Mouse (Mus musculus): ENCODE results near the gene Dhrs7b. TPM values are rescaled to one million over a fixed set of nuclear protein-coding genes. Genes with fewer than 3 reads are reported as not detected.

The Dhrs7b gene
- polyA plus RNA-seq, 1 experiment from 2014 or later: 13.5 TPM

- Histone ChIP-seq H3K79me2 (ENCODE audit: inconsistent target) (no peaks in the 10 kb centered on the region), H3K36me3 (ENCODE audit: inconsistent target) (no peaks in the 10 kb centered on the region), H3K27ac (no peak overlapping the region), H3K4me3 (ENCODE audit: inconsistent target) (no peak overlapping the region)
- 76% methylated on average over 3 of the region's 3 CpGs for WGBS (ENCODE audit: missing documents)
Observed at GRCm38 (mm10) chr11:60890744-60891143, 60.3 kb downstream of the Dhrs7b start.

DNA sequence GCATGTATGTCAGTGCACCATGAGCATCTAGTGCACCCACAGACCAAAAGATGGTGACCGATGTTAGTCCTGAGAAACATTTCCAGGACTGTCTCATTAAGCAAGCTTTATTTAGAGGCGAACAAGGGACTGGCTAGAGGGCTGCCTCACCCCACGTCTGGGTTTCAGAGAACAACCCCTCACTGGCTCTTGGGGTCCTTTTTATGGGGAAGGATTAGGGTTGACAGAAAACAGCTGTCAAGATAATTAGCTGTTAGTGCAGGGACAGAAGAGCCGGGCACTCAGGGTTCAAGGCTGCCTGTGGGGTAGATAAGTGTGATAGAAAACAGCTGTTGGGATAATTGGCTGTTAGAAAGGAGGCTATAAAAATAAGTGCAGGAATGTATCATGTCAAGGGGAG is 65.5 kb downstream of the Dhrs7b start:
- H3K4me3 ChIP-seq (ENCODE audit: inconsistent target): no peak overlapping the region
- no peaks in the 10 kb centered on the region for H3K79me2 ChIP-seq (ENCODE audit: inconsistent target)
- no peaks in the 10 kb centered on the region for H3K36me3 ChIP-seq (ENCODE audit: inconsistent target)
- no peak overlapping the region for H3K27ac ChIP-seq
- WGBS (ENCODE audit: missing documents): 93% methylated on average over 4 of the region's 4 CpGs

DNA sequence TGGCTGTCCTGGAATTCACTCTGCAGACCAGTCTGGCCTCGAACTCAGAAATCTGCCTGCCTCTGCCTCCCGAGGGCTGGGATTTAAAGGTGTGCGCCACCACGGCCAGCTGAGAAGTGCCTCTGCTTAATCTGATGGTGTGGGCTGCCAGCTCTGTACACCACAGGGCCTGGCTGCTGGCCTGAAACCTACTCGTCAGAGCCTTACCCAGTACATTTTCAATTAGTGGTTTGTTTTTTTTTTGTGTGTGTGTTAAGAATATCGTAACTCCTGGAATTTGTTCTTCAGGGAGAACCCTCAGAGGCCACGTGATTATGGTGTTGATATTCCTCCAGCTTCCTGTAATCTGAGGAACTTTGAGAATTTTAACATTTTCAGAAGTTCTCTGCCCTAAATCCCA is 71.6 kb downstream of the Dhrs7b start:
- WGBS (ENCODE audit: missing documents): 83% methylated on average over 7 of the region's 7 CpGs
- no peak overlapping the region for H3K27ac ChIP-seq
- H3K36me3 ChIP-seq (ENCODE audit: inconsistent target): peaks cover 25% of the 10 kb centered on the region
- H3K4me3 ChIP-seq (ENCODE audit: inconsistent target): no peak overlapping the region
- no peaks in the 10 kb centered on the region for H3K79me2 ChIP-seq (ENCODE audit: inconsistent target)

- Histone ChIP-seq H3K27ac (no peak overlapping the region), H3K36me3 (ENCODE audit: inconsistent target) (peaks cover 25% of the 10 kb centered on the region), H3K79me2 (ENCODE audit: inconsistent target) (no peaks in the 10 kb centered on the region), H3K4me3 (ENCODE audit: inconsistent target) (no peak overlapping the region)
- WGBS (ENCODE audit: missing documents): 94% methylated on average over 4 of the region's 4 CpGs
Observed at GRCm38 (mm10) chr11:60902486-60902885, 72.1 kb downstream of the Dhrs7b start.

- no peak overlapping the region for H3K27ac ChIP-seq
- H3K36me3 ChIP-seq (ENCODE audit: inconsistent target): peaks cover 25% of the 10 kb centered on the region
- no peaks in the 10 kb centered on the region; the same call in 1 of the 2 replicates for H3K79me2 ChIP-seq (ENCODE audit: inconsistent target)
- 97% methylated on average over 6 of the region's 6 CpGs for WGBS (ENCODE audit: missing documents)
- H3K4me3 ChIP-seq (ENCODE audit: inconsistent target): no peak overlapping the region
Observed at GRCm38 (mm10) chr11:60903661-60904061, 73.2 kb downstream of the Dhrs7b start.

GRCm38 (mm10) chr11:60905407-60906120 is 75.1 kb downstream of the Dhrs7b start:
- H3K36me3 ChIP-seq (ENCODE audit: inconsistent target): peaks cover 25% of the 10 kb centered on the region
- no peak overlapping the region for H3K4me3 ChIP-seq (ENCODE audit: inconsistent target)
- H3K27ac ChIP-seq: no peak overlapping the region
- WGBS (ENCODE audit: missing documents): 96% methylated on average over 8 of the region's 10 CpGs
- peaks cover 18% of the 10 kb centered on the region; the same call in 1 of the 2 replicates for H3K79me2 ChIP-seq (ENCODE audit: inconsistent target)

DNA sequence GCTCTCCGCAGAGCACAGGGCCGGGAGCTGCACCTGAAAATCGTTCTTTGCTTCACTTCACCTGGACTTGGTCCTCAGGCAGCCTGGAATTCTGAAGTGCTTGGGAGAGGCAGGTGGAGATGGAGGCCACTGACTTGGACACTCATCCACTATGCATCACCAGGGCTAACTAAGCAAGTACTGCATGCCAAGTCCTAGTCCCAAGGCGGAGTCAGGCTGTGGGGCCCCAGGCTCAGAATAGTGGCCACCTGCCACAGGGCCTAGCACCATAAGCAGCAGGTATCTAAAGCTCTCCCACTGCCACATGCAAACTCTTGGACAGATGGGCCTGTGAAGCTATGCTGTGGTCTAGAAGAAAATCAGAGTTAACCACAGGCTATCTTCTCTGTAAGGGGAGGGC is 76.0 kb downstream of the Dhrs7b start:
- H3K79me2 ChIP-seq (ENCODE audit: inconsistent target): peaks cover 27% of the 10 kb centered on the region; the same call in 1 of the 2 replicates
- H3K27ac ChIP-seq: no peak overlapping the region
- H3K4me3 ChIP-seq (ENCODE audit: inconsistent target): no peak overlapping the region
- WGBS (ENCODE audit: missing documents): 88% methylated on average over 4 of the region's 4 CpGs
- peaks cover 25% of the 10 kb centered on the region for H3K36me3 ChIP-seq (ENCODE audit: inconsistent target)

GRCm38 (mm10) chr11:60908073-60908472 is 77.6 kb downstream of the Dhrs7b start:
- peaks cover 25% of the 10 kb centered on the region for H3K36me3 ChIP-seq (ENCODE audit: inconsistent target)
- no peak overlapping the region for H3K27ac ChIP-seq
- WGBS (ENCODE audit: missing documents): 93% methylated on average over 3 of the region's 3 CpGs
- peaks cover 40% of the 10 kb centered on the region; the same call in 1 of the 2 replicates for H3K79me2 ChIP-seq (ENCODE audit: inconsistent target)
- no peak overlapping the region for H3K4me3 ChIP-seq (ENCODE audit: inconsistent target)

DNA sequence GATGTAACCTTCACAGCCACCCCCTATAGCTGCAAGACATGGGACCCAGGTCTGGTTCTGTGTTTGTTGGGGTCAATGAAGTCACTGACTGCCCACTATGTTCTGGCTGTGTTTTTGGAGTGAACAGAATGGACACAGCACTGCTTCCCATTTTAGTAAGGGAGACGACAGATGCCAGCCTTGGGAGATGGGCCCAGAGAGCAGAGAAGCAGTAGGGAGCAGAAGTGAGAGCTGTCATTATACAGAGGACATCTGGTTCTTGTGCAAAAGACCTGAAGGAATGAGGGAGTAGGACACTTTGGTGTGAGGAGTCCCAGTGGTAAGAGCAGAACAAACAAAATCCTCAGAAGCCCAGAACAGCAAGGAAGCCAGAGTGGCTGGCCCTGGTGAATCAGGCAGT is 79.2 kb downstream of the Dhrs7b start:
- peaks cover 41% of the 10 kb centered on the region; the same call in 1 of the 2 replicates for H3K79me2 ChIP-seq (ENCODE audit: inconsistent target)
- no peak overlapping the region for H3K27ac ChIP-seq
- H3K4me3 ChIP-seq (ENCODE audit: inconsistent target): no peak overlapping the region
- H3K36me3 ChIP-seq (ENCODE audit: inconsistent target): peaks cover 21% of the 10 kb centered on the region
- 75% methylated on average over 1 of the region's 1 CpGs for WGBS (ENCODE audit: missing documents)

Other genes with a start within 250 kb of the Dhrs7b start
- 4.8 to 11.6 TPM (median 9.7 TPM) in 3 replicates for gene Llgl1, start 130.9 kb upstream of the Dhrs7b start, polyA plus RNA-seq (2018)
- gene Flii, start 103.4 kb upstream of the Dhrs7b start, polyA plus RNA-seq (2018): 123 to 157 TPM (median 153 TPM) in 3 replicates
- gene Mief2, start 102.2 kb upstream of the Dhrs7b start, polyA plus RNA-seq (2018): 5.2 to 12.7 TPM (median 9.1 TPM) in 3 replicates
- 8.7 to 12.0 TPM (median 11.4 TPM) in 3 replicates for gene Top3a, start 53.3 kb upstream of the Dhrs7b start, polyA plus RNA-seq (2018)
- 33.1 to 38.1 TPM (median 34.4 TPM) in 3 replicates for gene Smcr8, start 53.1 kb upstream of the Dhrs7b start, polyA plus RNA-seq (2018)
- 1.6 to 3.9 TPM (median 2.6 TPM) in 3 replicates for gene Shmt1, start 18.9 kb upstream of the Dhrs7b start, polyA plus RNA-seq (2018)
- gene Tmem11, start 48.6 kb downstream of the Dhrs7b start, polyA plus RNA-seq (2018): 18.3 to 26.9 TPM (median 20.6 TPM) in 3 replicates
- 10.5 to 34.7 TPM (median 31.3 TPM) in 3 replicates for gene Natd1, start 84.1 kb downstream of the Dhrs7b start, polyA plus RNA-seq (2018)
- gene Map2k3, start 101.4 kb downstream of the Dhrs7b start, polyA plus RNA-seq (2018): 27.6 to 67.9 TPM (median 38.6 TPM) in 3 replicates
- not detected in 3 replicates for gene Kcnj12, start 191.9 kb downstream of the Dhrs7b start, polyA plus RNA-seq (2018)

All from macrophage (primary cell).